Mouse (Mus musculus) lung, postnatal 4 days (tissue): ENCODE data around the gene Dolpp1.
"Not testable (repeated sequence)": the region's sequence is repeated elsewhere in the genome, so short reads cannot be mapped to it uniquely, and the experiment has no call there.

Experiments used
- DNase-seq, 2 experiments: peaks; one replicate each; pipeline ENCODE4 v3.0.0; 2021

Gene Dolpp1

DNA sequence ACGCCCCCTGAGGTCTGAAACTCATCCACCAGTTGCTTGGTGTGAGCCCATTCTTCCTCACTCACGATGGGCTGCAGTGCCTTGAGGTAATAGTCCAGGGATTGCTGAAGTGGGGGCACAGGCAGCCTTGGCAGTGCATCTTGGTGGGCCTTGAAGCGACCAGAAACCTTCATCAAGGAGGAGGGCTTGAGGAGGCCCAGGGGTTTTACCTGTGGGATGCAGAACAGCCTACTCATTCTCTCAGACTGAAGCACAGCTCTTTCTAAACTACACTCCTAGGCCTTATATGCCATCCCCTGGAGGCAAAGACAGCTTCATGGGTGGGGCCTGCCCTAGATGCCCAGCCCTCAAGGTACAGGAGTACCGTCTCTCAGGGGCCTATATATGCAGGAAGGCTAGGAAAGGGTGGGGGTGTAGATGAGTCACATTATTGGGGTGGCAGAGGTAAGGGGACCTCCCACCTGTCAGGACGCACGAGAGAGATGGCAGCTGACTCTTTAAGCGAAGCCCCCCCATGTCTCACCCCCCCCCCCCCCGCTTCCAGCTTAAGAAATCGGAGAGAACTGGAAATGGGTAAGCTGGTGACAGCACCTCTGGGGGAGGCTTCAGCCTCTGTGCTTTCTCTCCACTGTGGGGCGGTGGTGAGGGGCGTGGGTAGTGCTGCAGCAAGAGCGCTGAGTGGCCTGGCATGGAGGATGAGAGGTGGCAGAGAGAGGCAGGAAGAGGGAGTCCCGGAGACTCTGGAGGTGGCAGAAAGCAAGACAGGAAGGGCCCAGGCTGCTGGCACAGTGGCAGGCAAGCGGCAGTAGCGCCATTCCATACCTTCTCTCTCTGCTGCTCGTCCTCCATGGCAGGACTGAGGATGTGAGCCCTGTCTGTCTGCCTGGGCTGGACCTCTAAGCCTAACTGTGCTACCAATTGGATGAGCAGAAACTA, 21.3 kb downstream of the Dolpp1 start:
- no peak for DNase-seq

DNA sequence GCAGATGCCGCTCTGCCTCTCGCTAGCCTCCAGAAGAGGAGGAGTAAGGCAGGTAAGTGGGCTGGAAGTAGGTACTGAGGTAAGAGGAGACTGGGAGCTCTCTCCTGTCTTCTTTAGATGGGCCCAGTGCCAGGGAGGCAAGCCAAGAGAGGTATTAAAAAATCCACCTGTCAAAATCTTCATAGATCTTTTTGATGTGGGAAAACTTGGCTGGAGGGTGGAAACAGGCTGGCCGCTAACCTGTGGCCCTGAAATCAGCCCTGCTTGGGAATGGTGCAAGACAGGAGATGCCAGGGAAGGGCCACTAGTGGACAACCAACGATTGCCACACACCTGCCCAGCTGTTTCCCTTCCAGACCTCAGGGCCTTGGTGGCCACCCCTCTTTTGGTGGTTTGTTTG, 22.0 kb downstream of the Dolpp1 start:
- peak; percentile 36 for DNase-seq

- no peak for DNase-seq
Observed at GRCm38 (mm10) chr2:30414681-30415080, 22.6 kb downstream of the Dolpp1 start.

DNA sequence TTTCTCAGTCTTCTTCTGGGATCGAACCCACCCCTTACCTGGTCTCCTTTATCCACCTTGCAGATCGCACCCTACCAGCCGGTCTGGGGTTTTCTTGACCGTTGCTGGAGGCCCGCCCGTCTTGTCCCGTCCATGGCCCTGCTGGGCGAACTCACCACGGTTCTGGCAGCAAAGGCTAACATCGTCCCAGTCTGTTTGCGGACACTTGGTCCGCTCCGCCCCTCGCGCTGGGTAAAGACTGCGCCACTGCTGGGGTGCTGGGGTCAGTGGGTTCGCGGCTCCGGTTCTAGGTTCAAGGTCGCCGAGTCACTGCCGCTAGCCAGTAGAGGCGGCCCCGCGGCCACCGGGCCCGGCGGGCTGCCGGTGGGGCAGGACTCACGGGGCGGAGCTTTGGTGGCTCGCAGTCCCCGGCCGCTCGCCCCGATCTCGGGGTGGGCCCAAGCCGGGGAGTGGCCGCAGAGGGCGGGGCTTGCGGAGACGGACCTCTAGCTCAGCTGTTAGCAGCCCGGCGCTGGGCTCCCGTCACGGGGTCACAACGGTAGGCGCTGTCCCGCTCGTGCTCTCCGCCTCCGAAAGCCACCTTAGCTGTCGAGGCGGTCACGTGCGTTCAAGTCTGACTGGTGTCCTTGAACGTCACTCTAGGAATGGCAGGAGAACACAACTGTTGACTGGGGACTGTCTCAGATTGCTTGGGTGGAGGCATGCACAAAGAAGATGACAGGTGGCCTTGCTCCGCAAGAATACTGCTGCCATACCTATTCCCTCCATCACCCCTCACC, 23.3 kb downstream of the Dolpp1 start, which contains the start of gene Crat:
Gene Crat (minus strand): TSS at position 657 of the 779 bp plus-strand sequence.
- DNase-seq, result peak; percentile 94 to 97

- peak; percentile 95 to 96 for DNase-seq
Observed at GRCm38 (mm10) chr2:30415936-30416648, 24.0 kb downstream of the Dolpp1 start, which contains the start of gene Ptpa. Ptpa (plus strand) TSS chr2:30416039.

DNA sequence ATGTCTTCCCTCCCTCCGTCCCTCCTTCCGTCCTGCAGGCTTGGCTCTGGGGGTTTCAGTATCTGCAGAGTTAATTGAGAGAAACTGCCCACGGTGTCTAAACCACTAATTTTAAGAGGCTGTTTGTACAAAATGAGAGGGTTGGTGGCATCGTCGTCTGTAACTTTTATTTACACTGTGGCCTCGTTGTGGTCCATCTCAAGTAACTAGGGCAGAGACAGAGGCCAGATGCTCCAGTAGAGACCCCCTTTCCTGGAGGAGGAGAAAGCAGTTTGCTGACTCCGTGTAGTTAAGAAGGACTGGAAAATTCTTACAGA, 24.6 kb downstream of the Dolpp1 start:
- DNase-seq, result no peak

DNA sequence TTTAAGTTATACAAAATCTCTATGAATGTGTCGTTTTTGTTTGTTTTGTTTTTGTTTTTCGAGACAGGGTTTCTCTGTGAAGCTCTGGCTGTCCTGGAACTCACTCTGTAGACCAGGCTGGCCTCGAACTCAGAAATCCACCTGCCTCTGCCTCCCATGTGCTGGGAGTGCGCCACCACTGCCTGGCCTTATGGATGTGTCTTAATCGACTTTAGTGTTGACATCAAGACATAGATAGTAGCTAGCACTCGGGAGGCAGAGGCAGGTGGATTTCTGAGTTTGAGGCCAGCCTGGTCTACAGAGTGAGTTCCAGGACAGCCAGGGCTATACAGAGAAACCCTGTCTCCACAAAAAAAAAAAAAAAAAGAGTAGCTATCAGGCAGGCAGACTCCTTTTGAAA, 25.1 kb downstream of the Dolpp1 start:
- not testable (repeated sequence) for DNase-seq

DNA sequence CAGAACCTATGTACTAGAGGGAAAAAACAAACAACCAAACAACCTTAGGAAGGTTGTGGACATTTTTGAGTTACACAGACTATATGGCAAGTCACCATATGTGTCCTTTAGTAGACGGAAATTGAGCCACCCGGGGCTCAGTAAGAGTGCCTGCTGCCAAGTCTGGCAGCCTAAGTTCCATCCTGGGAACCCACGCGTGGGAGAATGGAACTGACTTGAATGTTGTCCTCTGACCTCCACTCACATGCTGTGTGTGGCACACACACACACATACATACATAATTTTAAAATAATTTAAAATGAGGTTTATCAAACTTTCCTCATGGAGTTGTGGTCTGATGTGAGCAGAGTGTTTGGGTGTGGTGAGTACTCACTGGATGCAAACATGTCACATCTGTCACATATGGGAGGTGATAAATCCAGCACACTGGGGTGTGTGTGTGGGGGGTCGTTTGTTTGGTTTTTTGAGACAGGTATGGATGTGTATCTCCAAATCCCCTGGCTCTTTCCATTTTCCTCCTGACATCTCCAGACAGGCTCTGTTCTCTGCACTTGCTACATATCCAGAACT, 25.6 kb downstream of the Dolpp1 start:
- DNase-seq, result no peak

- DNase-seq, result no peak
Observed at GRCm38 (mm10) chr2:30418259-30418658, 26.2 kb downstream of the Dolpp1 start.

- no peak for DNase-seq
Observed at GRCm38 (mm10) chr2:30419112-30419511, 27.1 kb downstream of the Dolpp1 start.

GRCm38 (mm10) chr2:30421432-30421831, 29.4 kb downstream of the Dolpp1 start:
- DNase-seq, result no peak

DNA sequence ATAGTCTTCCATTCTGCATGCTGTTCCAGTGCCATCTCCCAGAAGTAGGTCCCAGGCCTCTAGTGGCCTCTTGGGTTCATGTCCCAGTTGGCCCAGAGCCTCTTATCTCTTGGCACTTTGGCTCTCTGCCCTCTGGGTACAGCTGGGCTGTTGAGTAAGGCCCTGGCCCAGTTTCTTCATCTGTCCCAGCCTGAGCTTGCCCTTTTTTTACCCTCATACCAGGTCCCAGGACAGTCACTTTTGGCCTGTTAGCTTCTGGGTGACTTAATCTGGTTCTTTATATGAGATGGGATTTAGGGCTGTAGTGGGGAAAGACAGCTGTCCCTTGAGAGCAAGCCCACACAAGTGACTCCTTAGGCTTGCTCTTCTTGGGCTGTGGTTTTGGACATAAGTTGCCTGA, 37.1 kb downstream of the Dolpp1 start:
- peak in 1 of 2 experiments; percentile 64 for DNase-seq

DNA sequence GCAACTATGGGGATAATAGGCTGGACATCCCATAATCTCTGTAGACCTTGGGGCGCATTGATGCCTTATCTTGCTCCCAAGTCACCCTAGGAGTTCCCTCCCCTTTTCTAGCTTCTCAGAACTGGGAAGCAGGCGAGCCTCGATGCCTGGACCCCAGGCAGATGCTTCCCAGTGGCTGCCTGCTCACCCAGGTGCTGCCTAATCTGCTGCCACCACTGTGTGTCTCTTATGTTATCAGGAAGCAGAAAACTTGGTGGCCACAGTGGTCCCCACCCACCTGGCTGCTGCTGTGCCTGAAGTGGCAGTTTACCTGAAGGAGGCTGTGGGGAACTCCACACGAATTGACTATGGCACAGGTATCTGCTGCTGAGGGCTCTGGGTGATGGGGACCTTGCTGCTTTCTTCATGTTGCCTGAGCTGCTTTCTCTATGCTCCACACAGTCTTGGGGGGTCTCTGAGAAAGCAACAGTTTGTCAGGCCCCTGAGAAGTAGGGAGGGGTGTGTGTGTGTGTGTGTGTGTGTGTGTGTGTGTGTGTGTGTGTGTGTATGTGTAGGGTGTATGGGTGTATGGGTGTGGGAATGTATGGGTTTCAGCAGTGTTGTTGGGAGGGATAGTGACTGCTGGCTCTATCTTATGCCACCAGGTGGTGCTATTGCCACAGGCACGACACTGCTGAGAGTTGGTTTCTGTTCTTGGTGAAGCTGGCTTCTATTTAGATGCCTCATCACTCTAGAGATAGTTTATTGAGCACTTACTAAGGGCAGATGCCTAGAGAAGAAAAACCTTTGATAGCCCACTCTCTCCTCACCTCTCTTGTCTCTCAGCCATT, 43.5 kb downstream of the Dolpp1 start:
- DNase-seq, result peak; percentile 69 to 80

- DNase-seq, result peak; percentile 66 to 70
Observed at GRCm38 (mm10) chr2:30436156-30436545, 44.1 kb downstream of the Dolpp1 start.

GRCm38 (mm10) chr2:30436809-30437208, 44.8 kb downstream of the Dolpp1 start:
- no peak for DNase-seq

DNA sequence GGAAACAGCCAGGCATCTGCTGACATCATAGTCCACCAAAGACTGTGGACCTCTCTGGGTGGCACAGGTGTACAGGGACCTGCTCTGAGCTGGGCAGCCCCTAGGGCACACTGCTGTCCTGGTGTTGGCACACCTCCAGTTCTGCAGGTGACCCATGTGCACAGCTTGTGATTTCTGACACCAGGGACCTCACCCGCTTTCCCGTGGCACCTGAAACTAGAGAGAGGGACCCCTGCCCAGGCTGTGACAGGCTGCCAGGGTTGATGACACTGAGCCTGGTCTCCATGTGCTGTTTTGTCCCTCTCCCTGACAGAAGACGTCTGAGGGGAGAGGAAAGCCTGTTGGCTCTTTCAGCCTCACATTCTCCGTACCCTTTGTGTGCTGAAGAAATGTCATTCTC, 45.7 kb downstream of the Dolpp1 start:
- DNase-seq, result no peak

DNA sequence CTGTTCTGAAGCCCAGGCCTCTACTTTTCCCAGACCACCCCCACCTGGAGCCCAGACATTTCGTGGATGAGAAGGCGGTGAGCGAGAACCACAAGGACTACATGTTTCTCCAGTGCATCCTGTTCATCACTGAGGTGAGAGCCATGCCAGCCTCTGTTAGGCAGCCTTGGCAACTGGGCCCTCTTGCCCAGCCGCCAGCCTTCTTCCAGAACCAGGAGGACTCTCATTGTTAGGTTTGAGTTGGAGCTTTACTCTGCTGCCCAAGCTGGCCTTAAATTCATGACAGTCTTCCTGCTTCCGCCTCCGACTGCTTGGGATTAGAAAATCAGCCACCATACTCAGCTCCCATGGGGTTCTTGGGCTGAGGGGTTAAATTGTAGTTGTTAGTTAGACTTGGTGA, 47.6 kb downstream of the Dolpp1 start:
- DNase-seq, result no peak

DNA sequence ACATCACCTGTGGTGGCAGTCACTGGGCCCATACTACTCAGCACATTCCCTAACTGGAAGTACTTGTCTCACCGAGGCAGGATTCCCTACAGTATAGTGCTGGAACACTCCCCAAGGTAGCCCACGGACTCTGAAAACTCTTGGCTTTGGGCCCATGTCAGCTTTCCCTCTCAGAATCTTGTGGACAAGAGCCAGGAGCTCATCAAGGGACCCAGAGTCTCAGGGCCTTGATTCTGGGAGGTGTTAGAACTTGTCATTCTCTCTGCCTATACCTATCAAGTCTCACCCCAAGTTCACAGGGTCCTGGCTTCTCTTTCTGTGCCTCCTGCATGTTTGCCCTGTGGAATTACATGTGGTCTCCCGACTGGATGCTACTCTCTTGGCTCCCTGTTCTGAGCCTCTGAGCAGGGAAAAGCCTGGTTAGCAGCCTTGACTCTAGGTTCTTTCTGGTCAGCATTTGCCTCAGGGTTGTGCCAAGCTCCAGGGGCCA, 48.2 kb downstream of the Dolpp1 start:
- no peak for DNase-seq

DNA sequence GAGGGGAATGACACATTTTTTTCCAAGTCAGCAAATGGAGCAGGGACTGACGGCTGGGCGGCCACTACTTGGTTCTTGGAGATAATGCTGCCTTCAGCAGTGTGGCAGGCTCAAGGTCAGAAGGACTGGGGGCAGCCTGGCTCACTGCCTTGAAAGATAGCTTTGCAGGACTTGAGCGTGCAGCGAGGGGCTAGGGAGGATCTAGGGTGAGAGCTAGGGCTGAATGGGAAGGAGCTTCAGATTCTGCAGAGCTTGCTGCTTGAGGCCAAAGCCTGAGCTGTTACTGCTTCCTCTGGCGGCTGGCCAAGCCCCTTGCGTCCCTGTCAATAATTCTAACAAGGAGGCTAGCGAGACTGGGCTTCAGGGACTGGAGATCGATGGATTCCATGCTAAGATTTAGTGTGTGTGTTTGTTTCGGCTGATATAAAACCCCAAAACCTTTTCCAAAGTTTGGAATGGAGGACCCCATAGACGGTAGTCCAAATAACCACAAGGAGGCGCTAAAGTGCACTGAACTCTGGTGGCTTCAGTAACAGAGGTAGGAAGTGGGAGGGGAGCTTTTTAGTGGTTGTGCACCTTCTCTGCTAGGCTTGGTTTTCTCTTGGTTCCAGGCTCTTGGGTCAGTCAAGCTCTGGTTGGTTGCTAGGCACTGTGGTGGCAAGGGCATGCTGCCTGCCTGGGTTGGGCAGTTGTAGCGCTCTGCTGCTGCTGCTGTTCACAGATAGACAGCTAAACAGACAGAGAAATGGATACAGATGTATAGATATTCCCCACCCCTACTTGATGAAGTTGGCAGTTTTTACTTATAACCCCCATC, 48.9 kb downstream of the Dolpp1 start:
- peak; percentile 79 to 83 for DNase-seq
